Mouse (Mus musculus) cerebellum, adult 9-10 months (tissue): ENCODE results near the gene Olfr885.

Experiments
- DNase-seq: peaks from one replicate; pipeline ENCODE4 v3.0.0; 2022

Gene Olfr885

GRCm38 (mm10) chr9:38061022-38061421, at the start of gene Olfr885:
Gene Olfr885 (plus strand): TSS chr9:38061322.
- DNase-seq: no peak

DNA sequence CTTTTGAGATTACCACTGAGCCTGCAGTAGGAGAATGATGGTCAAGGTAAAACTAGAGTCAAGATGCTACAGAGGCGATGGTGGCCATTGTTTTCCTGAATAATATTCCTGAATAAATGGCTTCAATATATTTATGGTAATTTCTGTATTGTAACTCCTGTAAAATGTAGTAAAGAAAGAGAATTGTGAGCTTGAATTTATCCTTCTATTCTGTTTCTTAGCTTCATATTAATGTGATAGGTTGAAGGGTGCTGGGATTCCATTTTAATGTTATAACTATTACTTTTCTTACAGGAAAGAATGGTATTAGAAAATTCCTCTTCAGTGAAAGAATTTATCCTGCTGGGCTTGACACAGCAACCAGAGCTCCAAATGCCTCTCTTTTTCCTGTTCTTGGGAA, 35.6 kb upstream of the Olfr885 start, which contains the start of gene Olfr883:
Olfr883 (plus strand) TSS at position 301 of the 400 bp plus-strand sequence.
- no peak for DNase-seq

GRCm38 (mm10) chr9:38046255-38046654, 14.9 kb upstream of the Olfr885 start, which contains the start of gene Olfr884:
Gene Olfr884 (plus strand): TSS chr9:38046555.
- no peak for DNase-seq

GRCm38 (mm10) chr9:38083772-38084171, 22.6 kb downstream of the Olfr885 start, which contains the start of gene Olfr887:
Gene Olfr887 (plus strand): TSS chr9:38084072.
- no peak for DNase-seq

DNA sequence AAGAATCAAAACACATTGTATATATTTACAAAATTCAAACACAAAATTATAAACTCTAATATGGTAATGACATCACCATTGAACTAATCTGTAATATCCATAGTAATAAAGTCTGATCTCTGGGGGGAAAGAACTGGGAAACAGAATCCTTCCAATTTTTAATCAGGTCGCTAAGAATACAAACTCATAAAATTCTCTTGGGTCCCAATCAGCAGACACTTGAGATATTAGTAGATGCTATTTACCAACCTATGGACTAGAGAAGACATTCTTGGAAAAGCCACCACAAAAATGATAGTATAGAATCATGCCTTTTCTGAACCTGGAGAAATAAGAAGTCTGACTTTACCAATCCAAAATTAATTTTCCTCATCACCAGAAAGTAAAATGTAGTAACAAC, 46.7 kb downstream of the Olfr885 start, which contains the start of gene Olfr888:
Olfr888 (plus strand) TSS at position 301 of the 400 bp plus-strand sequence.
- DNase-seq: no peak
